ENCODE assay signal across 12 mouse cellular contexts in the genomic region with DNA sequence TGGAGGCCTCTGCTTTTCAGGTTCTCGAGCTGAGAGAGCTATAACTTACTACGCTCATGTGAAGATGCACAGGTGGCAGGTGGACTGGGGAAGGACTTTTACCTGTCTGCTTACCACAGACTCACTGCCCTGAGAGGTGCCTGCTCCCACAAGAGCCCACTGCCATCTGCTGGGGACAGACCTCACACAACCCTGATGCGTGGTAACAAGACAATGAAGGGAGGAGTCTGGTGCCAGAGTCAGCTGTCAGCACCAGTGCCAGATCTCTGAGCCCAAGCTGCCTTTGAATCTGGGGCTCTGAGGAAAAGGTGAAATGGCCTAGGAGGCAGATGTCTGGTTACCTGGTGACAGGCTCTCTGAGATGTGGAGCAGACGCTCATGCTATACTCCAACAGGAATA. TPM values are rescaled to one million over a fixed set of nuclear protein-coding genes. Genes with fewer than 3 reads are reported as not detected.
A peak's percentile ranks its signal among the peaks of the same experiment; 100 is the strongest.
DNase-seq lines count a peak whose midpoint lies in the region; ATAC-seq and TF ChIP-seq lines count a peak whose summit lies in the region.
"Had no signal": no experiment of that assay in that cellular context is flagged by ENCODE, and none has a peak within 500 bp of the region (broad histone marks: within the 10 kb centered on the region; RNA-seq: fewer than 3 reads in every experiment).

No protein-coding gene starts in this region.

- no peak for ATAC-seq in heart, embryonic 16.5 days (replicated peaks; ENCODE audit: extremely low read depth, insufficient read depth, low FRiP score)
- no peak for ATAC-seq in heart, embryonic 12.5 days (ENCODE audit: insufficient number of reproducible peaks, low FRiP score)
- no peak for ATAC-seq in liver, postnatal 0 days
- no peak for ATAC-seq in liver, embryonic 11.5 days (replicated peaks; ENCODE audit: low FRiP score)
- ATAC-seq: CD4-positive, CD25-positive, alpha-beta regulatory T cell, adult 4 months; forebrain, embryonic 15.5 days had no signal

- peak; percentile 29 for TF ChIP-seq CTCF in liver, postnatal 0 days (IDR thresholded peaks at IDR 0.05; ENCODE audit: low read depth)
- peak; percentile 13; the same call in 1 of the 2 replicates for TF ChIP-seq CTCF in embryonic fibroblast, embryonic 13.5 days (IDR thresholded peaks at IDR 0.05; ENCODE audit: borderline replicate concordance, insufficient read depth, low read length)

- H3K4me2 ChIP-seq in heart, embryonic 16.5 days (ENCODE audit: low read depth, low read length): no peak overlapping the region
- no peak overlapping the region for H3K4me2 ChIP-seq in heart, embryonic 12.5 days
- H3K4me2 ChIP-seq in liver, postnatal 0 days (ENCODE audit: low read depth, low read length): no peak overlapping the region
- no peak overlapping the region for H3K4me2 ChIP-seq in liver, embryonic 11.5 days
- H3K4me2 ChIP-seq: forebrain, embryonic 15.5 days; limb, embryonic 15.5 days had no signal

- 74% methylated on average over 4 of the region's 4 CpGs for WGBS in heart, embryonic 16.5 days
- 76% methylated on average over 4 of the region's 4 CpGs for WGBS in heart, embryonic 12.5 days
- WGBS in liver, postnatal 0 days (ENCODE audit: insufficient replicate concordance): 75% methylated on average over 4 of the region's 4 CpGs
- WGBS in liver, embryonic 11.5 days: 82% methylated on average over 4 of the region's 4 CpGs

- peaks cover 36% of the 10 kb centered on the region for H3K4me1 ChIP-seq in heart, embryonic 16.5 days (ENCODE audit: control insufficient read depth, insufficient read depth, low read length)
- peaks cover 53% of the 10 kb centered on the region for H3K4me1 ChIP-seq in heart, embryonic 12.5 days (replicated peaks)
- H3K4me1 ChIP-seq in liver, postnatal 0 days (ENCODE audit: insufficient read depth): peaks cover 11% of the 10 kb centered on the region
- no peaks in the 10 kb centered on the region for H3K4me1 ChIP-seq in liver, embryonic 11.5 days (replicated peaks; ENCODE audit: control insufficient read depth, insufficient read depth, low read length)
- H3K4me1 ChIP-seq in embryonic fibroblast, embryonic 13.5 days (ENCODE audit: control insufficient read depth, insufficient read depth, low read length): no peaks in the 10 kb centered on the region

- no peak for TF ChIP-seq EP300 in liver, postnatal 0 days (IDR thresholded peaks at IDR 0.05; ENCODE audit: low read depth)

- H3K9me3 ChIP-seq in heart, embryonic 16.5 days (replicated peaks; ENCODE audit: control insufficient read depth, low read length): no peaks in the 10 kb centered on the region
- H3K9me3 ChIP-seq in heart, embryonic 12.5 days (replicated peaks): no peaks in the 10 kb centered on the region
- no peaks in the 10 kb centered on the region for H3K9me3 ChIP-seq in liver, postnatal 0 days (ENCODE audit: low read length)
- no peaks in the 10 kb centered on the region for H3K9me3 ChIP-seq in liver, embryonic 11.5 days (ENCODE audit: control insufficient read depth, low read length)
- H3K9me3 ChIP-seq: forebrain, embryonic 15.5 days; limb, embryonic 15.5 days had no signal

- no peak for DNase-seq in liver, postnatal 0 days
- no peak for DNase-seq in liver, embryonic 11.5 days (ENCODE audit: low spot score)
- peak; percentile 41 for DNase-seq in cerebellum, adult 11 months
- no peak for DNase-seq in gastrocnemius, postnatal 14 days
- DNase-seq: kidney, adult 8-10 months had no signal

- H3K4me3 ChIP-seq in heart, embryonic 16.5 days (ENCODE audit: low read length): no peak overlapping the region
- no peak overlapping the region for H3K4me3 ChIP-seq in heart, embryonic 12.5 days
- no peak overlapping the region for H3K4me3 ChIP-seq in liver, postnatal 0 days (ENCODE audit: low read depth, low read length)
- H3K4me3 ChIP-seq in liver, embryonic 11.5 days (ENCODE audit: low read depth, low read length): no peak overlapping the region
- no peak overlapping the region for H3K4me3 ChIP-seq in embryonic fibroblast, embryonic 13.5 days (ENCODE audit: insufficient read depth, low read length)
- H3K4me3 ChIP-seq: forebrain, embryonic 15.5 days; limb, embryonic 15.5 days had no signal

- H3K27ac ChIP-seq in heart, embryonic 16.5 days (ENCODE audit: low read length): 0 out of 2 replicates have a peak overlapping the region, but pooled peaks have one; percentile 10
- H3K27ac ChIP-seq in heart, embryonic 12.5 days (ENCODE audit: poor library complexity, severe bottlenecking): no peak overlapping the region
- H3K27ac ChIP-seq in liver, postnatal 0 days (ENCODE audit: low read depth): no peak overlapping the region
- H3K27ac ChIP-seq in liver, embryonic 11.5 days (ENCODE audit: low read depth, low read length): no peak overlapping the region
- H3K27ac ChIP-seq in embryonic fibroblast, embryonic 13.5 days (ENCODE audit: insufficient read depth, low read length): no peak overlapping the region
- H3K27ac ChIP-seq: forebrain, embryonic 15.5 days; limb, embryonic 15.5 days; macrophage had no signal

- intact Hi-C loops in gastrocnemius, postnatal 14 days (cut with DNase I; ENCODE audit: low total_unique reads): no loop called here

- H3K9ac ChIP-seq in heart, embryonic 16.5 days (ENCODE audit: low read length): no peak overlapping the region
- H3K9ac ChIP-seq in heart, embryonic 12.5 days: no peak overlapping the region
- H3K9ac ChIP-seq in liver, postnatal 0 days (replicated peaks): no peak overlapping the region
- H3K9ac ChIP-seq in liver, embryonic 11.5 days (ENCODE audit: low read depth, low read length): no peak overlapping the region
- H3K9ac ChIP-seq: forebrain, embryonic 15.5 days; limb, embryonic 15.5 days had no signal

- no peaks in the 10 kb centered on the region; the same call in 1 of the 2 replicates for H3K36me3 ChIP-seq in heart, embryonic 16.5 days (ENCODE audit: control insufficient read depth, insufficient read depth)
- H3K36me3 ChIP-seq in heart, embryonic 12.5 days: peaks cover 33% of the 10 kb centered on the region
- H3K36me3 ChIP-seq in liver, postnatal 0 days (replicated peaks; ENCODE audit: insufficient read depth, low read length): no peaks in the 10 kb centered on the region
- no peaks in the 10 kb centered on the region for H3K36me3 ChIP-seq in liver, embryonic 11.5 days (ENCODE audit: control insufficient read depth, insufficient read depth, low read length)
- H3K36me3 ChIP-seq: forebrain, embryonic 15.5 days had no signal

- H3K27me3 ChIP-seq in heart, embryonic 16.5 days (ENCODE audit: control insufficient read depth, insufficient read depth, low read length): no peaks in the 10 kb centered on the region
- H3K27me3 ChIP-seq in heart, embryonic 12.5 days (replicated peaks): no peaks in the 10 kb centered on the region
- no peaks in the 10 kb centered on the region for H3K27me3 ChIP-seq in liver, postnatal 0 days (ENCODE audit: insufficient read depth, low read length)
- no peaks in the 10 kb centered on the region for H3K27me3 ChIP-seq in liver, embryonic 11.5 days (replicated peaks; ENCODE audit: control insufficient read depth, insufficient read depth, low read length)
- H3K27me3 ChIP-seq: forebrain, embryonic 15.5 days; limb, embryonic 15.5 days had no signal

- TF ChIP-seq POLR2A in embryonic fibroblast, embryonic 13.5 days (IDR thresholded peaks at IDR 0.05; ENCODE audit: low read depth, low read length): no peak

RNA-seq across cellular contexts. Expression of a gene that starts 19.0 kb away (rescaled TPM):
- polyA plus RNA-seq in heart, embryonic 16.5 days (2015; fragmentation: Nextera tagmentation; extraction: Ambion mirVana): 75.1 and 76.4 TPM in 2 replicates
- 54.6 and 54.7 TPM in 2 replicates for polyA plus RNA-seq in heart, embryonic 12.5 days (2016; fragmentation: Nextera tagmentation; extraction: Ambion mirVana)
- polyA plus RNA-seq in liver, postnatal 0 days (2015; fragmentation: Nextera tagmentation; extraction: Ambion mirVana): 3.8 and 4.4 TPM in 2 replicates
- 11.3 and 12.2 TPM in 2 replicates for polyA plus RNA-seq in liver, embryonic 11.5 days (2014; fragmentation: Nextera tagmentation; extraction: Ambion mirVana)
- 116 and 161 TPM in 2 replicates for polyA plus RNA-seq in embryonic fibroblast, embryonic 13.5 days (2011; ENCODE audit: insufficient read length, low read depth, missing spikeins)
- 100 to 1,000 TPM; 121 to 163 TPM for total RNA-seq in gastrocnemius, postnatal 14 days (2021)
